Mouse (Mus musculus) urinary bladder, adult 2 months (tissue): ENCODE results near the gene Rufy1. TPM values are rescaled to one million over a fixed set of nuclear protein-coding genes. Genes with fewer than 3 reads are reported as not detected.

Experiments
- DNase-seq: peaks from one replicate; pipeline ENCODE4 v3.0.0; 2022; ENCODE audit warnings: low spot score
- polyA plus RNA-seq: library from polyadenylated mRNA; depleted of rRNA; stranded (reverse); fragments of >200 nt; gene quantifications from 2 replicates; pipeline ENCODE4 v1.2.3, GENCODE M21; 2012

Rufy1 gene
- polyA plus RNA-seq, 1 experiment, result 27.2 TPM

DNA sequence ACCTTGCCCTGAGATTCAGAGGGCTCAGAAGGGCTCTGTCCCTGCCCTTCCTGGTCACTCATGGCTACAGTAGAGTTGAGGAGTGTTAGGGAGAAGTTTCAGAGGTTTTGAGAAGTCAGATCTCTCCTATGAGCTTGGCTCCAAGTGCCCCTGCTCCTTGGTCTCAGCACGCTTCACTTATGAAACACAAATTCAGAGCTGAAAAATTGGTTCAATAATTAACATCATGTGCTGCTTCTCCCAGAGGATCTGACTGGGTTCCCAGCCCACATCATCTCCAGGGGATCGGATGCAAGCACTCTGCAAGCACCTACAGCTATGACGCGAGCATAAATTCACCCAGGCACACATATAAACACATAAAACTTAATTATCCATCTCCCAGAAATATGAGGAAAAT is 4.9 kb downstream of the Rufy1 start:
- no peak for DNase-seq

DNA sequence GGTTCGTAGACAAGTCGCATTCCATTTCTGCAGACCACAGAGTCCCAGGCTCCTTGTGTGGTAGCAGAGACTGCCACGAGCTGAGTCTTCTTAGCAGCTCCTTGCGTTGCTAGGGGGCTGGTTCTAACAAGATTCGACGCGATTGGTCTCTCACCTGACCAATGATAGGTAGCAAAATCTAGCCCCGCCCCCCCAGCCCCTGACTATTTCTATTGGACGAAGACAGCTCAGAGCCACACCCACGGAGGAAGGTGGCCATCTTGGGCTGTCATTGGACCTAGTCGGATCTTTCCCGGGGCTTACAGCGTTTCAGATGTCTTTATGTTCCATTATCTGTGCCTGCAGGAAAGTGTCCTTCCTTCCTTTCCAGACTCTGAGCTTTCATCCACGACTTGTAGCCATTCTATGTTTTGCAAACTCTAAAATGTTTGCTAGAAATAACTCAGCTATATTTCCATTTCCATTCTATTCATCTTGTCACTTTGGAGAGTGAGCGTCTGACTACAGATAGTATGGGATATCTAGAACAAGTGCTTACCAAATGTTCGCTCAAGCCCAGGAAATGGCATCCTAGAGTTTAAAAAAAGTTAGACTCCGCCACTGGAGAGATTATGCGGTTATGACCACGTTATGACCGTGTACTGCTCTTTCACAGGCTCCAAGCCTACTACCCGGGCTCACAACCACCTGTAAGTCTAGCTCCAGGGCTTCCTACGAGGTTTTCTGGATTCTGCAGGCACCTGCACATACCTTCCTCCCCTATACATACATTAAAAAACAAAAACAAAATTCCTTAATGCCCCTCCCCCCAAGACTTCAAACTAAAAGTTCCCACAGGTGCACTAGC is 8.8 kb downstream of the Rufy1 start:
- DNase-seq, result no peak

DNA sequence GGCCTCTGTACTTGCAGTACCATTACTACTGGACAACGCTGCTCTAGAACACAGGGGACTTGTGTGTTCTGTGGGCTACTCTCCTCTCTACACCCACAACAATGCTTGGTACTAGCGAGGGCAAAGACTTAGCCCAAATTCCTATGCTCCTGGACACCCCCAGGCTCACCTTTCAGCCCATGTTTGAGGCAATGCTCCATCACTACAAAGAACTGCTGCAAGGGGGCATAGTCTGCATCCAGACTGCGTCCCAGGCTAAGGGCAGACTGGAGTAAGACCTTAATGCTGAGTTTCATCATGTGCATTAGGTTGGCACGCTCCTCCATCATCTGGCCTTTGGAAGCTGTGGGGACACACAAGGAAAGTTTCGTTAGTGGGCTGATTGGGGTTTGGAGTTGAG is 9.5 kb downstream of the Rufy1 start:
- DNase-seq, result no peak

DNA sequence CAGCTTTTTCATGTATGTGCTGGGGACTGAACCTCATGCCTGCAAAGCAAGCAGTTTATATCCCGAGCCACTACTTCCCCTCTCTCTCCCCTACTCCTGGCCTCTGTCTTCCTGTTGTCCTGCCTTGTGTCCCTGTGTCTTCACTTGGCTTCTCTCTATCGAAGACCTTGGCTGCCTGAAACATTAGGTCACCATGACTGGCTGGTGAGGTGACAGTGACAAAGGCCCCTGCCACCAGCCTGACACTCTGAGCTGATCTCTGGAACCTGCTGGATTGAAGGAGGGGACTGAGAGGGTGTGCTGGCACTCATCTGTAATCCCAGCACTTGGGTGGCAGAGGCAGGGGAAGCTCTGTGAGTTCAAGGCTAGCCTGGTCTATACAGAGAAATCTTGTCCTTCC is 13.1 kb downstream of the Rufy1 start:
- no peak for DNase-seq

DNA sequence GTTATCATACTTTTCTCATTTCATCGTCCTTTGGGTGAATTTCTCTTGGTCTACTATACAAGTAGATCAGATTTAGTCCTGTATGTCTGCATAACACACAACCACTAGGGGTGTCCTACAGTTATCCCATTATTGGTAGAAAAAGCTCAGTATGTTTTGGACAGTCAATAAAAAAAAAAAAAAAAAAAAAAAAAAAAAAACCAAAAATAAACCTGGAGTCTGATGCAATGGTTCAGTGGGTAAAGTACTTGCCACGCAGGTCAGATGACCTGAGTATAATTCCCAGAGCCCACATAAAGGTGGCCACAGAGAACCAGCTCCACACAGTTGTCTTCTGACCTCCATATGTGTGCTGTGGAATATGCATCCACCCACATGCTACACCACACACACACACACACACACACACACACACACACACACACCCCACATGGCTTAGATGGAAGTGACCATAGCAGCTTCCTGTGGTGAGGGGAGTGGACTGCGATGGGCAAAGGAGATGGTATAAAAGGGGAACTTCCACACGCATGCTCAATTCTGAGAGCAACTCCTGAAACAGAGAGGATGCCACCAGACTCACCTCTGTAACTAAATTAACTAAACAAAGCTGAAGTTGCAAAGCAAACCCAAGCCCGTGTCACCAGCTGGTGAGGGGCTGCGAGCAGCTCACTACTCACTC is 15.2 kb downstream of the Rufy1 start:
- no peak for DNase-seq

DNA sequence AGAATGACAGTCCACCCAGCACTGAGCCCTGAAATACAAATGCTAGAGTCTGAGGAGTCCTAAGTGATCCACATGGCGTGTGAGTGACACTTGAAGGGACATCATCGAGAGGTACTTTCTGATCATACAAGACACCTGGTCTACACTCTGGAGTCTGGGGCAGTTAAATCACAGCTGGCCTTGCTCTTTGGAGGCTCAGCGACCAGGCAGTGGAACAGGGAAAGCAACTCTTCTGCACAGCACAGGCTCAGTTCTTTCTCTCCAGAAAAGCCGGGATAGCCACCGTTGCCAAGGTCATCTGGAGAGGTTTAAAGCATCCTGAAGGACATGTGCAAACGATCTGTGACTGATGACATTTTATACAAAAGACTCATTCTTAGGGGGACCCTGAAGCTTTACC is 23.7 kb downstream of the Rufy1 start:
- no peak for DNase-seq

DNA sequence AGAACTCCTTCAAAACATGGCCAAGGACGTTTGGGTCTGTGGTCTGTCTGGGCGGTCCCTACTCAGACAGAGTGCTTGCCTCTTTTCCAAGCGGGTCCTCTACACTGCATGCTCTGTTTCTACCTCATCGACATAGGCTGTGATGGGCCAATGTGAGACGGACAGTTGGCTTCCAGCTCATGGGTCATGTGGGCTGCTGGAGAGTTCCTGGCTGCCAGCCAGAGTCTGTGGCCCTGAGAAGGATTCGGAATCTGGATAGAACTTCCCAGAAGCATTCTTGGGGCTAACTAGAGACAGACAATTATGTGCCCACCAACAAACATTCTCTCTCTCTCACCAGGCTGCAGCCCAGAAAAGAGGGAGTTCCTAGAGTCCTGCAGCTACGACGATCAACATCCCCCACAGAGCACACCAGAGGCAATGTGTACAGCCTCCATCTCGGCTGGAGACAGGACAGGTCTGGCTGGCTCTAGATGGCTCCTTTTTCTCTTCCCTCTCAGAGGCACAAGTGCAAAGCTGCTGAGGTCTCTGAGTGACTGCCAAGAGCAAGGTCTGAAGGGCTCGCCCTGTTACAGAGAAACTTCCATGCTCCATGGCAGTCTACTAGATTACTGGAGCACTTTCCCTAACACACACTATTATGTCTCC is 27.4 kb downstream of the Rufy1 start:
- DNase-seq, result no peak

DNA sequence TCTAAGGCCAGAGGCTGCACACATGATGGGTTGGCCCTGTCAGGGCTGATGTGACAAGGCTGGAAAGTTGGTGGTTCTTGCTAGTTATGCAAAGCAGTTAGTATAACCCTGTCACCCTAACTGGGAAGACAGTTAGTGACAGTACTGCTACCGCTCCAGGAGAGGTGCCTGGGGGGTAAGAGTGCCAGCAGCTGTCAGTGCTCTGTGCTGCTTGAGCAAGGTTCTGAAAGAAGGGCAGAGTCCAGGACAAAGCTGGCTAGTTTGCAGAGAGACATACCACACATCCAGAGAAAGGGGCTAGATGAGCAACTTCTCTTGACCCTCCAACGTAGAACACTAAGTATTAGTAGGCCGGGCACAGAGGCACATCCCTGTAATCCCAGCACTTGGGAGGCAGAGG is 28.4 kb downstream of the Rufy1 start:
- DNase-seq, result no peak

DNA sequence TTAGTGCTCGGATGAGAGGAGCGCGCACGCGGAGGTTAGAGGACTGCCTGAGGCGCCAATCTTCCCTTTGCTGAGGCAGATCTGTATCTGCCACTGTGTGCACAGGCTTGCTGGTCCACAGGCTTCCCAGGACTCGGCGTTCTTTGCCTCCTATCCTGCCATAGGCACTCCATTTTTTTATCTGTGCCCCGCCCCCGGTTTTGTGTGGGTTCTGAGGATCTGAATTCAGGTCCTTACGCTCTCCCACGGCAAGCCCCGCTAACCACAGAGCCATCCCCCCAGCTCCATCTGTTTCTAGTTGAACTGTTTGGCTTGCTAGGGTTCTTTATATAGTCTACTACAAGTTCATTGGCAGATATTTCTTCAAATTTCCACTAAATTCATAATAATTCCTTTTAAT is 32.1 kb downstream of the Rufy1 start:
- DNase-seq, result no peak

DNA sequence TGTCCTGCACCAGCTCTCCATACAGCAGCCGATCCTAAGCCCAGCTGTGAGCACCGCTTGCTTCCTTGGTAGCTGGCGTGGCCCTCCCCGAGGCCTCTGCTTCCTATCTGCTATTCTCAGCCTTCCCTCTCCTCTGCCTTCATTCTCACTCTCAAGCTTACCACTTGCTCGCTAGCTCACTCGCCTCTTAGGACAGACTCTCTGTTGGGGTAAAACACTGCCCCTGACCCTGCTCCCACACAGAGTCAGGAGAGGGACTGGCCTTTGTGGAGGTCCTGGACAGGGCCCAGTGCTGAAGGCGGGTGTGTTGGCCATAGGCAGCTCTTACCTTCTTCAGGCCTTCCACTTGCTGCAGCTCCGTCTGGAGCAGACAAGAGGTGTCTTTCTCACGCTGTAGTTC is 33.6 kb downstream of the Rufy1 start:
- DNase-seq, result no peak

DNA sequence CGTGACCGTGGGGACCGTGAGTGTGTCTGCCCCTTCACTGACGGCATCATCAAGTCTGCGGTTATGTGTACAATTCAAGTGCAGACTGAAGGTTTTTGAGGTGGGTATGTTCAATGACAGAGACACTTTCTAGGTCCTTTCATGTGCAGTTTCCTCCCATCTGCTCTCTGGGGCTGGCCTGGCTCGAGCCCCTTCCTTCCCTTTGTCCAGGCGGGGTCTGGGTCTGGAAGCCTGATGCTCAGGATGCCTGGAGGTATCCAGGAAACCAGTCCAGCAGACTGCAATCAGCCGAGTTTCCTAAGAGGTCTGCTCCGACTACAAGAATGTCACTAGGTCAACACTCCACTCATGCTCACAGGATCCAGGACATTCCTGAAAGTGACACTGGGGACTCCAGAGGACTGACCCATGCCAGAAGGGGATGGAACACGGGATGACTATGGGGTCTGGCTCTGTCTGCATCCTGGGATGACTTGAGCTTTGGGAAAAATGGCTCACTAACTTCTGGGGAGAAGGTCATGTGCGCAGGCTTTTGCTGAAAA is 34.1 kb downstream of the Rufy1 start:
- no peak for DNase-seq

DNA sequence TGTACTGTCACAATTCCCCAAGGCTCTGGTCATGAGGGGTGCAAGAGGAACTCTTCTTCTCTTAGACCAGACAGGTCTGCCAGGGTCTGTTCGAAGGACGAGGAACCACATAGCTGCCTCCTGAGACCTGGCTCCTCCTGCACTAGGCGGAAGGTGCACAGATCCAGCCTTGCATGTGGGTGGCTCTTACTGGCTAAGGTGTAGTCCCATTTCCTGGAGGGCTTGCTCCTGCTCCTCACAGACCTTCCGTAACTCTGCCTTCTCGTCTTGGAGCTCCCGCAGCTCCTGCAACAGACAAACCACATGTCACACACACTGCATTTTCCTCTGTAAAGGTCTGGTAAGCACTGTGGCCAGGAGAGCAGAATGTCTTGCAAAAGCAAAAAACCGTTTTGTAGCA is 36.2 kb downstream of the Rufy1 start:
- DNase-seq, result no peak

DNA sequence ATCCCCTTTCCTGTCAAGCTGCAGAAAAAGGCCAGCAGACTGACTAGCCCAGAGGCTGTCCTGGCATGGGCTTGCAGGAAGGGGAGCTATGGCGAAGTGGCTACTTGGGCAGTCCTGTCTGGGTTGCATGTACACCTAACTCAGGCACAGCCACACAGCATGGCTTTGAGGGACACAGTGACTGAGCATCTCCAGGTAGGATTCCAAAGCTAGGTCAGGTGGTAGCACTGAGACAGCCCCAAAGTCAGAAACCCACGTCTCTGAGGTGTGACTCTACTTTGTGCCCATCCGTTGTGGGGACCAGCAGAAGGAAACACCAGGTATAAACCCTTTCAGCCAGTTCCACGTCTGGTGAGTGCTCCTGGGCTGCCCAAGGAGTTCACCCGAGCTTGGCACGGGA is 37.6 kb downstream of the Rufy1 start:
- DNase-seq, result no peak

DNA sequence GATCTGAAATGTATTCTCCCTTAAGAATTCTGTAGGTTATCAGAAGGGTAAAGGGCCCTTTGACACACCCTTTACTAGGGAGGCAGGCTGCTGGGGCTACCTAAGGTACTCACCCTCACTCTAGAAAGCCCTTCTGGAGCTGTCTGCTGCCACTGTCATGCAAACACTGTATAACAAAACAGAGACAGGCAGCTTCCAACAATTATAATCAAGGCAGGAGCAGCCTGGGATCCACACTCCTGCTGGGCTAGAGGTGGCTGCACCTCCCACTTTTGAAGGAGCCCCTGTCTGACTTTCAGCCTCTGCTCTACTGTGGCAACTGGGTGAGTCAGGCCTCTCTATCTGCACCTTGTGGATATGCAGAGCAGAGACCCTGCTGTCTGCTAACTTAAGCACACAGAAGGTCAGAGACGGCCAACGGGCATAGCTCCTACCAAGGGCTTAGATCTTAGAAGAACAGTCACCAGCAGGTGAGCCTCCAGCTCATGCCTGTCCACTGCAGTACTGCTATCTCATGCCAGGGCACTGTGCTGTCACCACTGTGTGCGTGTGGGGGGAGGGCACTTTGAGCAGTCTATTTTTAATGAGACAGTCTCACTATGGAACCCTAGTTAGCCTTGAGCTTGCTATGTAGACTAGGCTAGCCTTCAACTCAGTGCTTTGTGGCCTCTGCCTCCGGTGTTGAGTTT is 39.5 kb downstream of the Rufy1 start:
- DNase-seq, result no peak

DNA sequence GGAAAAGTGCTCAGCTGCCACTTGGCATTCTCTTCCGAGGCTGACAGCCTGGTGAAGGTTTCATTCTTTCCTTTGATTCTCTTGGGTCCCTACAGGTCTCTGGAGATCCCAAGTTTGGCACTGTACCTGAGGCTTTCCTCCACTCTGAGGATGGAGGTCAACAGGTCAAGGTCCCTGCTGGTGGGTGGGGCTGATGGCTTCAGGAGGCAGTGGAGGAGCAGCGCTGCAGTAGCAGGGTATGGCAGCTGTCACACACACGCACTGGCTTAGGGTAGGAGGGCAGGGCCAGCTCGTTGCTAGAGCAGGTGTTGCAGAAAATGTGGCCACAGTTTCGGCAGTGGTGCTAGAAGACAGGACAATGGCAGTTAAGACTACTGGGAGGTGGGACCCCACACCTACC is 41.3 kb downstream of the Rufy1 start:
- no peak for DNase-seq

DNA sequence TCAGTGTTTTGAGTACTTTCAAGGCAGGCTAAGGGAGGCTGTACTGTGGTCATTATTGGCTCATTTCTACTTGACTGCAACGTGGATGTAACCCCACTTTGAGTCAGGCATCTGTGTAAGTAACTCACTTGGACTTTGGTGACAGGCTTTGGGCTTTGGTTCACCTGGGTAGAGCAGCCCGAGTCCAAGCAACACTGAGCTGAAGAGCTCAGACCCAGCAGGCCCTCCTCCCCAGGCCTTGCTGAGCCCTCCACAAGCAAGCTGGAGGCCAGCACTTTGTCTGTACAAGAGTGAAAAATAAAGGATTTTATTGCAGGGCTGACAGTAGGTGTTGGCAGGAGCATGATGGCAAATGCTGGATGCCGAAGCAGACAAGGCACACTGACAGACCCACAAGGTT is 41.9 kb downstream of the Rufy1 start:
- no peak for DNase-seq

DNA sequence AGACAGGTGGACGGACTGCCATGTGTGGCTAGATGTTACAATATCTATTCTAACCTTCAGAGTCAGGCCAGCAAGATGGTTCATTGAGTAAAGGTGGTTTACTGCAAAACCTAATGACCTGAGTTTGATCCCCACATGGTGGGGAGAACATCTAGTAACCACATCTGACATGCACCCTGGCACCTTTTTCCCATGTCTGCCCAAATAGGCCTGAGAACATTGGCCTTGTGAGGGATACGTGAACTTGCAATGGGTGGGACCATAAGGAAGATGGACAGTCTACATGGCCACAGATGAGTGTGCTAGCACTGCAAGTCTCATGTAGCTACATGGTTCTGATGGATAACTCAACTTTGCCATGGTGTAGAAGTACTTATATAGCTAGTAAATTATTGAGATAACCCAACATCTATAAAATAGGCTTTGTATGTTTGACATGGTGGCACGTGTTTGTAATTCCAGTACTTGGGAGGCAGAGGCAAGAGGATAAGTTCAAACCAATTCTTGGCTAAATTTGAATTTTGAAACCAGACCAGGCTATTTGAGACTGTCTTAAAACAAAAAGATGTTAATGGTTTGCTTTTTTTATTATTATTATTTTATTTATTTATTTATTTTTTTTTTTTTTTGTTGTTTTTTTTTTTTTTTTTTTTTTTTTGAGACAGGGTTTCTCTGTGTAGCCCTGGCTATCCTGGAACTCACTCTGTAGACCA is 42.6 kb downstream of the Rufy1 start:
- DNase-seq, result no peak

DNA sequence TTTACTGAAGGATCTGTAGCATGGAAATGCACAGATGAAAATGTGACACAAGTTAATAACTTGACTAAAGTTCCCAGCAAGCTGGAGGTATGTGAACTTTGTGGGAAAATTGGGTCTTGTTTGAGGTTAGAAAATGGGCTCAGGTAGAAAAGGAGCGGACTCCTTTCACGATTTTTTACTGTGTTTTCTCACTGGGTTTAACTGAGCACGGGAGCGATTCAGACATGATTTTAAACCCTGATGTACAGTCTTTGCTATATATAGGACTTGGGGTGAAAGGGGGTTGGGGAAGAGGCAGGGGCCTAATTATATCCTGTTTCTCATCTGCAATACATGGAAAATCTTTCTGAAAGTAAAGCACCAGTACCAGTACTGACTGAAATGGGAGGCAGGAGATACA is 43.2 kb downstream of the Rufy1 start:
- no peak for DNase-seq

DNA sequence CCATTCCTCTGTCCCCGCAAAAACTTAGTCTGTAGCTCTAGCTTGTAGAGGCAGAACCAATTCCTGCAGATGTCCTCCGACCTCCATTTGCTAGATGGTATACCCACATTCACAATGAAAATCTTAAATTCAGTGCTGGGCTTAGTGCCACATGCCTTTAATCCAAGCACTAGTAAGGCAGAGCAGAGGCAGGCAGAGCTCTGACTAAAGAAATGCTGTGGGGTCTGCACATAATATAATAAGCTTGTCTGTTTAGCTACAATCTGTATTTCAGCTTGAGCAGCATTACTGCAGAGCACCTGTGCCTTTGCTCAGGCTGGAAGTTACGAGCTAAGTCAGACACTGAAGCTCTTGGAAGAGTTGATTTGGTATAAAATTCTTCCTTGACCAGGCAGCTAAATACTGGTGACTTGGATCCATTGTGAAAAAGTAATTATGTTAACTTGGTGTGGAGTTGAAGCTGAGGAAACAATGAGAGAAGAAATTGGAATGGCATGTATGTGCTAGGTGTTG is 43.7 kb downstream of the Rufy1 start:
- no peak for DNase-seq

DNA sequence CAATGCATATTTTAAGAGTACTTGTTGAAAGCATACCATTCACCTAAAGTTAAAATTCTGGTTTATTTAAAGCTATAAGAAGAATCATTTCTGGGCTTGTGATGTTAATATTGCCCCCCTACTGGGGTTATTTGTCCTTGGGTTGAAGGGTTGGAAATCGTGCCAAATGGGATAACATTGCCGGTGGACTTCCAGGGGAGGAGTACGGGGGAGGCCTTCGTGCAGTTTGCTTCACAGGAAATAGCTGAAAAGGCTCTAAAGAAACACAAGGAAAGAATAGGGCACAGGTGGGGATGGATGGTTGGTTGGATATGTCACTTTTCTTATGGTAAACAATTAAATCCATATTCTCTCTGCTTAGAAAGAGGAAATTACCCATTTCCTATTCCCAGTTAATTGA is 49.6 kb downstream of the Rufy1 start:
- DNase-seq, result no peak

DNA sequence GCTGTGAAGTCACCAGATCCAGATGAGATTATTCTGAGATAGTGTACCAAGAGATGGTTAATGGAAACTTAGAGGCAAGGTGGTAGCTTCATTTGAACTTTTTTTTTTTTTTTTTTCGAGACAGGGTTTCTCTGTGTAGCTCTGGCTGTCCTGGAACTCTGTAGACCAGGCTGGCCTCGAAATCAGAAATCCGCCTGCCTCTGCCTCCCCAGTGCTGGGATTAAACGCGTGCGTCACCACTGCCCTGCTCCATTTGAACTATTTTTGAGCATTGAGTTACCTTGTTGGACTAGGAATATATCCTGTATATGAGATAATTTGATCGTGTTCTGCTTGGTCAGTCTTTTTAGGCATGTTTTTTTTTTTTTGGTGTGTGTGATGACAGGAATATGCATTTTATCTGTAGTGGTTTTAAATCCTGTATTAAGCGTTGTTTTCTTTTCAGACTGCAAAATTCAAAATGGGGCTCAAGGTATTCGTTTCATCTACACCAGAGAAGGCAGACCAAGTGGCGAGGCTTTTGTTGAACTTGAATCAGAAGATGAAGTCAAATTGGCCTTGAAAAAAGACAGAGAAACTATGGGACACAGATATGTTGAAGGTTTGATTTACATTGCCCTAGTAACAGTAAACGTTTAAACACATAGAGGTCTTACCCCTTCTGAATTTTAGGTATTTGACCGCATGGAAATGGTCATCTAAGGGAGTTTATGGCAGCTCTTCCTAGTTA is 51.7 kb downstream of the Rufy1 start:
- no peak for DNase-seq
